In genomic region chr7:128238991-128239390, GRCm38 (mm10) we compare ENCODE assay signal across 9 mouse cellular contexts. TPM values are rescaled to one million over a fixed set of nuclear protein-coding genes. Genes with fewer than 3 reads are reported as not detected.
DNase-seq lines count a peak whose midpoint lies in the region; ATAC-seq and TF ChIP-seq lines count a peak whose summit lies in the region.
"Had no signal": no experiment of that assay in that cellular context is flagged by ENCODE, and none has a peak within 500 bp of the region (broad histone marks: within the 10 kb centered on the region; RNA-seq: fewer than 3 reads in every experiment).

No protein-coding gene starts in this region.

- peaks cover 0 to 2% of the 10 kb centered on the region in 2 experiments; a peak in 1 of 4 replicates for H3K4me1 ChIP-seq in ES-E14 (ENCODE audit: control insufficient read depth in 2 of 2, insufficient read depth in 2 of 2, low read length in 2 of 2, poor library complexity in 1 of 2)
- peaks cover 3% of the 10 kb centered on the region; the same call in 1 of the 2 replicates for H3K4me1 ChIP-seq in embryonic facial prominence, embryonic 14.5 days (ENCODE audit: control insufficient read depth, insufficient read depth, low read length)
- H3K4me1 ChIP-seq in intestine, embryonic 14.5 days (replicated peaks; ENCODE audit: control insufficient read depth, insufficient read depth, low read length), result peaks cover 15% of the 10 kb centered on the region; the same call in 1 of the 2 replicates
- peaks cover 15% of the 10 kb centered on the region for H3K4me1 ChIP-seq in liver, postnatal 0 days (ENCODE audit: insufficient read depth)

- WGBS in embryonic facial prominence, embryonic 14.5 days, result 22% methylated on average over 4 of the region's 4 CpGs
- 19% methylated on average over 4 of the region's 4 CpGs for WGBS in intestine, embryonic 14.5 days
- WGBS in liver, postnatal 0 days (ENCODE audit: insufficient replicate concordance), result 30% methylated on average over 4 of the region's 4 CpGs

- no peaks in the 10 kb centered on the region for H3K27me3 ChIP-seq in embryonic facial prominence, embryonic 14.5 days (replicated peaks; ENCODE audit: control insufficient read depth, insufficient read depth, low read length)
- H3K27me3 ChIP-seq in intestine, embryonic 14.5 days (replicated peaks; ENCODE audit: control insufficient read depth, insufficient read depth, low read length), result no peaks in the 10 kb centered on the region
- no peaks in the 10 kb centered on the region for H3K27me3 ChIP-seq in liver, postnatal 0 days (ENCODE audit: insufficient read depth, low read length)

- peaks cover 13% of the 10 kb centered on the region; the same call in 1 of the 2 replicates for H3K36me3 ChIP-seq in ES-E14 (ENCODE audit: control insufficient read depth, insufficient read depth, low read length, poor library complexity, severe bottlenecking)
- peaks cover 40% of the 10 kb centered on the region for H3K36me3 ChIP-seq in embryonic facial prominence, embryonic 14.5 days (ENCODE audit: control insufficient read depth, insufficient read depth, low read length)
- peaks cover 42% of the 10 kb centered on the region for H3K36me3 ChIP-seq in intestine, embryonic 14.5 days (ENCODE audit: control insufficient read depth, insufficient read depth, low read length)
- peaks cover 31% of the 10 kb centered on the region for H3K36me3 ChIP-seq in liver, postnatal 0 days (replicated peaks; ENCODE audit: insufficient read depth, low read length)

- peak overlapping the region; percentile 77; the same call in 1 of the 2 replicates for H3K9ac ChIP-seq in ES-E14 (ENCODE audit: insufficient read depth, low read depth, low read length, poor library complexity, severe bottlenecking)
- H3K9ac ChIP-seq in embryonic facial prominence, embryonic 14.5 days (ENCODE audit: low read depth, low read length), result peak overlapping the region; percentile 85
- H3K9ac ChIP-seq in intestine, embryonic 14.5 days (ENCODE audit: low read length), result peak overlapping the region; percentile 51
- peak overlapping the region; percentile 48; the same call in 1 of the 2 replicates for H3K9ac ChIP-seq in liver, postnatal 0 days (replicated peaks)

- peak overlapping the region; percentile 73 for H3K4me2 ChIP-seq in embryonic facial prominence, embryonic 14.5 days (ENCODE audit: low read depth, low read length)
- peak overlapping the region; percentile 83 for H3K4me2 ChIP-seq in intestine, embryonic 14.5 days (ENCODE audit: low read length)
- H3K4me2 ChIP-seq in liver, postnatal 0 days (ENCODE audit: low read depth, low read length), result peak overlapping the region; percentile 83

- no peak for ATAC-seq in embryonic facial prominence, embryonic 14.5 days (ENCODE audit: low read depth)
- ATAC-seq in intestine, embryonic 14.5 days (replicated peaks; ENCODE audit: low FRiP score, low TSS enrichment, low read depth), result 0 out of 2 replicates have a peak, but pooled peaks have one; percentile 21
- no peak for ATAC-seq in liver, postnatal 0 days

- no peak for TF ChIP-seq EP300 in liver, postnatal 0 days (IDR thresholded peaks at IDR 0.05; ENCODE audit: low read depth)

- peak; percentile 74 for TF ChIP-seq CTCF in liver, postnatal 0 days (IDR thresholded peaks at IDR 0.05; ENCODE audit: low read depth)

- DNase-seq in 416B (ENCODE audit: low read depth) (peak; percentile 81), ES-E14 (ENCODE audit: low read depth, low spot score) (peak; percentile 50)
- DNase-seq in embryonic facial prominence, embryonic 14.5 days (ENCODE audit: low spot score), result peak; percentile 54
- DNase-seq in intestine, embryonic 14.5 days (ENCODE audit: low spot score), result no peak
- peak; percentile 58 for DNase-seq in liver, postnatal 0 days
- DNase-seq in retina, postnatal 1 day, result peak; percentile 51
- no peak for DNase-seq in urinary bladder, adult 2 months (ENCODE audit: low spot score)
- no peak for DNase-seq in adrenal gland, adult 18-20 months (ENCODE audit: low spot score in 2 of 2)

- in situ Hi-C loops in ES-E14 (cut with MboI; ENCODE audit: low sequenced_read_pairs in 2 of 2, unreplicated experiment in 2 of 2), result no loop called here

- H3K9me3 ChIP-seq in ES-E14 (ENCODE audit: control insufficient read depth, insufficient read depth, low read depth, low read length), result no peaks in the 10 kb centered on the region
- H3K9me3 ChIP-seq in embryonic facial prominence, embryonic 14.5 days (ENCODE audit: control insufficient read depth, low read length), result no peaks in the 10 kb centered on the region
- H3K9me3 ChIP-seq in intestine, embryonic 14.5 days (ENCODE audit: control insufficient read depth, low read length), result no peaks in the 10 kb centered on the region
- H3K9me3 ChIP-seq in liver, postnatal 0 days (ENCODE audit: low read length), result no peaks in the 10 kb centered on the region

- H3K27ac ChIP-seq in ES-E14 (ENCODE audit: insufficient read depth, low read depth, low read length, poor library complexity, severe bottlenecking), result no peak overlapping the region; the same call in 1 of the 2 replicates
- peak overlapping the region; percentile 98 for H3K27ac ChIP-seq in embryonic facial prominence, embryonic 14.5 days (replicated peaks; ENCODE audit: low read depth, low read length)
- peak overlapping the region; percentile 98 for H3K27ac ChIP-seq in intestine, embryonic 14.5 days (ENCODE audit: low read depth)
- peak overlapping the region; percentile 95; the same call in 1 of the 2 replicates for H3K27ac ChIP-seq in liver, postnatal 0 days (ENCODE audit: low read depth)

- peak overlapping the region; percentile 45 to 60; a peak in 3 of 4 replicates for H3K4me3 ChIP-seq in ES-E14 (ENCODE audit: insufficient read depth in 1 of 2, low read depth in 1 of 2, low read length in 2 of 2, poor library complexity in 1 of 2, severe bottlenecking in 1 of 2)
- peak overlapping the region; percentile 65 for H3K4me3 ChIP-seq in embryonic facial prominence, embryonic 14.5 days (ENCODE audit: low read depth, low read length)
- H3K4me3 ChIP-seq in intestine, embryonic 14.5 days (ENCODE audit: low read depth, low read length), result peak overlapping the region; percentile 67
- peak overlapping the region; percentile 81 for H3K4me3 ChIP-seq in liver, postnatal 0 days (ENCODE audit: low read depth, low read length)

TF ChIP-seq in ES-E14, 5 proteins besides CTCF, POLR2A, EP300 and RAD21:
- TF ChIP-seq MAFK (IDR thresholded peaks at IDR 0.05; ENCODE audit: insufficient read depth, low read depth, low read length), result no peak
- no peak for TF ChIP-seq CHD2 (IDR thresholded peaks at IDR 0.05; ENCODE audit: low read depth, low read length)
- TF ChIP-seq HCFC1 (IDR thresholded peaks at IDR 0.05; ENCODE audit: borderline replicate concordance, insufficient read depth, low read length), result no peak
- no peak for TF ChIP-seq ZC3H11A (IDR thresholded peaks at IDR 0.05; ENCODE audit: borderline replicate concordance, low read depth, low read length)
- no peak for TF ChIP-seq ZNF384 (IDR thresholded peaks at IDR 0.05; ENCODE audit: low read depth, low read length)

RNA-seq across cellular contexts. Expression of gene 9130023H24Rik, which starts 1.2 kb away (rescaled TPM):
- 2.1 and 2.6 TPM in 2 replicates for total RNA-seq in ES-E14 (2012; rRNA removed)
- polyA plus RNA-seq in embryonic facial prominence, embryonic 14.5 days (2014; fragmentation: Nextera tagmentation; extraction: Ambion mirVana), result 8.4 and 8.9 TPM in 2 replicates
- polyA plus RNA-seq in intestine, embryonic 14.5 days (2014; fragmentation: Nextera tagmentation; extraction: Ambion mirVana), result 6.5 and 7.6 TPM in 2 replicates
- polyA plus RNA-seq in liver, postnatal 0 days (2015; fragmentation: Nextera tagmentation; extraction: Ambion mirVana), result 1.7 and 2.2 TPM in 2 replicates
- polyA plus RNA-seq in urinary bladder, adult 2 months (2012; rRNA removed), result 6.1 and 6.3 TPM in 2 replicates
- total RNA-seq in adrenal gland, adult 18-20 months (2021), result 1 to 10 TPM; 5.2 to 6.0 TPM

RNA-seq across cellular contexts. Expression of gene Armc5, which starts 1.8 kb away (rescaled TPM):
- total RNA-seq in ES-E14 (2012; rRNA removed), result 9.3 and 11.4 TPM in 2 replicates
- polyA plus RNA-seq in embryonic facial prominence, embryonic 14.5 days (2014; fragmentation: Nextera tagmentation; extraction: Ambion mirVana), result 12.4 and 13.9 TPM in 2 replicates
- polyA plus RNA-seq in intestine, embryonic 14.5 days (2014; fragmentation: Nextera tagmentation; extraction: Ambion mirVana), result 13.4 and 13.8 TPM in 2 replicates
- 5.4 and 5.6 TPM in 2 replicates for polyA plus RNA-seq in liver, postnatal 0 days (2015; fragmentation: Nextera tagmentation; extraction: Ambion mirVana)
- 18.6 and 20.4 TPM in 2 replicates for polyA plus RNA-seq in urinary bladder, adult 2 months (2012; rRNA removed)
- total RNA-seq in adrenal gland, adult 18-20 months (2021), result 10 to 100 TPM; 17.7 to 23.2 TPM

RNA-seq across cellular contexts. Expression of gene Tgfb1i1, which starts 7.6 kb away (rescaled TPM):
- total RNA-seq in ES-E14 (2012; rRNA removed), result 5.1 and 10.5 TPM in 2 replicates
- 74.4 and 76.8 TPM in 2 replicates for polyA plus RNA-seq in embryonic facial prominence, embryonic 14.5 days (2014; fragmentation: Nextera tagmentation; extraction: Ambion mirVana)
- polyA plus RNA-seq in intestine, embryonic 14.5 days (2014; fragmentation: Nextera tagmentation; extraction: Ambion mirVana), result 178 and 179 TPM in 2 replicates
- polyA plus RNA-seq in liver, postnatal 0 days (2015; fragmentation: Nextera tagmentation; extraction: Ambion mirVana), result 10.1 and 10.4 TPM in 2 replicates
- 155 and 317 TPM in 2 replicates for polyA plus RNA-seq in urinary bladder, adult 2 months (2012; rRNA removed)
- total RNA-seq in adrenal gland, adult 18-20 months (2021), result 10 to 100 TPM; 19.0 to 30.6 TPM

RNA-seq across cellular contexts. Expression of gene Slc5a2, which starts 26.5 kb away (rescaled TPM):
- 0.49 and 0.53 TPM in 2 replicates for total RNA-seq in ES-E14 (2012; rRNA removed)
- not detected in 2 replicates for polyA plus RNA-seq in embryonic facial prominence, embryonic 14.5 days (2014; fragmentation: Nextera tagmentation; extraction: Ambion mirVana)
- 0.15 TPM in 1 of 2 replicates, not detected in the other for polyA plus RNA-seq in intestine, embryonic 14.5 days (2014; fragmentation: Nextera tagmentation; extraction: Ambion mirVana)
- polyA plus RNA-seq in liver, postnatal 0 days (2015; fragmentation: Nextera tagmentation; extraction: Ambion mirVana), result 1.3 and 1.8 TPM in 2 replicates
- polyA plus RNA-seq in urinary bladder, adult 2 months (2012; rRNA removed), result 0.10 TPM in 1 of 2 replicates, not detected in the other
- 1 to 10 TPM in 1 of 2 experiments, not detected in 1; 1.3 TPM for total RNA-seq in adrenal gland, adult 18-20 months (2021)
- total RNA-seq: hematopoietic stem cell, adult 5-6 weeks had no signal

RNA-seq across cellular contexts. Expression of gene Cox6a2, which starts 32.8 kb away (rescaled TPM):
- 0.36 TPM in 1 of 2 replicates, not detected in the other for total RNA-seq in ES-E14 (2012; rRNA removed)
- polyA plus RNA-seq in embryonic facial prominence, embryonic 14.5 days (2014; fragmentation: Nextera tagmentation; extraction: Ambion mirVana), result 117 and 168 TPM in 2 replicates
- polyA plus RNA-seq in intestine, embryonic 14.5 days (2014; fragmentation: Nextera tagmentation; extraction: Ambion mirVana), result not detected in 2 replicates
- polyA plus RNA-seq in liver, postnatal 0 days (2015; fragmentation: Nextera tagmentation; extraction: Ambion mirVana), result 1.1 and 15.6 TPM in 2 replicates
- 0.24 and 0.26 TPM in 2 replicates for polyA plus RNA-seq in urinary bladder, adult 2 months (2012; rRNA removed)
- 1 to 10 TPM; 3.3 to 6.3 TPM for total RNA-seq in adrenal gland, adult 18-20 months (2021)

Comparison
In these comparisons a context has a peak if more than half of its experiments do, and no peak if none do; other contexts are left out.
1. DNase-seq: peak in 416B (single experiment), ES-E14 (single experiment), embryonic facial prominence, embryonic 14.5 days (single experiment), liver, postnatal 0 days (single experiment) and retina, postnatal 1 day (single experiment); none in intestine, embryonic 14.5 days (single experiment), urinary bladder, adult 2 months (single experiment) and adrenal gland, adult 18-20 months (0 of 2).
2. Peak in every context shown above with its lines, with median percentiles within 50 percentile points of each other: H3K4me3 ChIP-seq, H3K9ac ChIP-seq and H3K4me2 ChIP-seq.